Mouse (Mus musculus) adrenal gland (tissue): ENCODE results near the gene Pdzph1.

Experiments
- intact Hi-C: fragments of 180-260 bp; cut with DNase I; formaldehyde crosslinking; loops from one replicate; pipeline ENCODE4 v1.15.1; 2025

Gene Pdzph1

GRCm38 (mm10) chr17:58923316-58923866, 67.8 kb downstream of the Pdzph1 start:
- intact Hi-C loops = no loop called here

- intact Hi-C loops = no loop called here
These were observed 68.4 kb downstream of the Pdzph1 start for GRCm38 (mm10) chr17:58922821-58923220.

- intact Hi-C loops = no loop called here
These were observed 71.2 kb downstream of the Pdzph1 start for GRCm38 (mm10) chr17:58919927-58920326.

- intact Hi-C loops = no loop called here
These were observed 72.1 kb downstream of the Pdzph1 start for GRCm38 (mm10) chr17:58919061-58919460.

GRCm38 (mm10) chr17:58918539-58918938, 72.6 kb downstream of the Pdzph1 start:
- intact Hi-C loops = no loop called here

GRCm38 (mm10) chr17:58911564-58911963, 79.6 kb downstream of the Pdzph1 start:
- intact Hi-C loops = loop anchor here (5.0 kb wide), 2 partner anchors 94 to 1144 kb away; partner anchors contain the start of gene Cntnap5c

- intact Hi-C loops = loop anchor here (2.0 kb wide), 1 partner anchor 320 kb away; no protein-coding TSS in a partner anchor
These were observed 82.0 kb downstream of the Pdzph1 start for GRCm38 (mm10) chr17:58909061-58909661.

GRCm38 (mm10) chr17:58906001-58906400, 85.2 kb downstream of the Pdzph1 start:
- intact Hi-C loops = no loop called here

- intact Hi-C loops = no loop called here
These were observed 99.5 kb downstream of the Pdzph1 start for GRCm38 (mm10) chr17:58891488-58892210.

- intact Hi-C loops = no loop called here
These were observed 101.1 kb downstream of the Pdzph1 start for GRCm38 (mm10) chr17:58889905-58890645.

- intact Hi-C loops = no loop called here
These were observed 106.8 kb downstream of the Pdzph1 start for GRCm38 (mm10) chr17:58884393-58884792.

GRCm38 (mm10) chr17:58873356-58873755, 117.8 kb downstream of the Pdzph1 start:
- intact Hi-C loops = no loop called here

- intact Hi-C loops = no loop called here
These were observed 120.4 kb downstream of the Pdzph1 start for GRCm38 (mm10) chr17:58870795-58871194.
